Mouse (Mus musculus): ENCODE data around the gene Brd9.

Gene Brd9

GRCm38 (mm10) chr13:73937321-73938176 is at the start of gene Brd9, which contains the start of gene Trip13:
Gene Brd9, plus strand, starts transcription at chr13:73937811.
Gene Trip13, minus strand, starts transcription at chr13:73937784.
- DNase-seq (ENCODE audit: low spot score) = peak; percentile 94

- no peak for DNase-seq (ENCODE audit: low spot score)
Observed at GRCm38 (mm10) chr13:73892493-73893178, 45.0 kb upstream of the Brd9 start.

GRCm38 (mm10) chr13:73897561-73897960 is 40.0 kb upstream of the Brd9 start:
- no peak for DNase-seq (ENCODE audit: low spot score)

- no peak for DNase-seq (ENCODE audit: low spot score)
Observed at GRCm38 (mm10) chr13:73907136-73907535, 30.5 kb upstream of the Brd9 start.

GRCm38 (mm10) chr13:73907683-73908412 is 29.8 kb upstream of the Brd9 start:
- DNase-seq (ENCODE audit: low spot score) = no peak

GRCm38 (mm10) chr13:73913066-73913465 is 24.5 kb upstream of the Brd9 start:
- no peak for DNase-seq (ENCODE audit: low spot score)

GRCm38 (mm10) chr13:73932201-73932600 is 5.4 kb upstream of the Brd9 start:
- DNase-seq (ENCODE audit: low spot score) = no peak

- no peak for DNase-seq (ENCODE audit: low spot score)
Observed at GRCm38 (mm10) chr13:73936938-73937320, 682 bp upstream of the Brd9 start.

- DNase-seq (ENCODE audit: low spot score) = no peak
Observed at GRCm38 (mm10) chr13:73938177-73938560, 558 bp downstream of the Brd9 start.

- no peak for DNase-seq (ENCODE audit: low spot score)
Observed at GRCm38 (mm10) chr13:73939101-73939500, 1.5 kb downstream of the Brd9 start.

- DNase-seq (ENCODE audit: low spot score) = no peak
Observed at GRCm38 (mm10) chr13:73944606-73945005, 7.0 kb downstream of the Brd9 start.

GRCm38 (mm10) chr13:73953551-73954130 is 16.0 kb downstream of the Brd9 start:
- DNase-seq (ENCODE audit: low spot score) = no peak

GRCm38 (mm10) chr13:73954666-73955065 is 17.1 kb downstream of the Brd9 start:
- DNase-seq (ENCODE audit: low spot score) = no peak

GRCm38 (mm10) chr13:73955531-73955930 is 17.9 kb downstream of the Brd9 start:
- DNase-seq (ENCODE audit: low spot score) = no peak

- DNase-seq (ENCODE audit: low spot score) = no peak
Observed at GRCm38 (mm10) chr13:73960117-73960652, 22.6 kb downstream of the Brd9 start.

- no peak for DNase-seq (ENCODE audit: low spot score)
Observed at GRCm38 (mm10) chr13:73961177-73961576, 23.6 kb downstream of the Brd9 start.

GRCm38 (mm10) chr13:73963551-73963950 is 25.9 kb downstream of the Brd9 start, which contains the start of gene Zdhhc11:
Gene Zdhhc11, plus strand, starts transcription at chr13:73963851.
- no peak for DNase-seq (ENCODE audit: low spot score)

GRCm38 (mm10) chr13:73970545-73971448 is 33.2 kb downstream of the Brd9 start:
- DNase-seq (ENCODE audit: low spot score) = peak; percentile 18

- DNase-seq (ENCODE audit: low spot score) = no peak
Observed at GRCm38 (mm10) chr13:73974523-73974922, 36.9 kb downstream of the Brd9 start.

GRCm38 (mm10) chr13:73976935-73977334 is 39.3 kb downstream of the Brd9 start:
- DNase-seq (ENCODE audit: low spot score) = no peak

- DNase-seq (ENCODE audit: low spot score) = no peak
Observed at GRCm38 (mm10) chr13:73990325-73990724, 52.7 kb downstream of the Brd9 start.

Data from ovary, postnatal 10 days (tissue).